Mouse (Mus musculus): ENCODE measurements around the gene Prkab2.

DNA sequence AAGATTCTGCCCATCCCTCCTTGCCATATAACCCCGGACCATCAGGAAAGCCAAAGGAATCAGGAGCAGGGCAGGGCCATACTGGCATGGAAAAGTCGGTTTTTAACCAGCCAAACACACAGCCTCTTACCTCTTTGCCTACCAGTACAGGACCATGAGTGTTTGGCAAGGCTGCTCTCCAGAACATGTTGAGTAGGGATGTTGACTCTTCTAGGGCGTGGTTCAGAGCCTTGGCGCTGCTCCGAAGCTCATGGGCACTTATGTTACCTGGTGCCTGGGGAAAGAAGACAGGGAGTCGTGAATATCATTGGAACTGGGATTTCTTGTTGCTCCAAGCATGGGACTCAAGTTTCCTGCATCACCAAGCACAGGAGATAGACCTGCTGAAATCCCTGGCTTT is 35.8 kb downstream of the Prkab2 start:
- TF ChIP-seq POLR2A (IDR thresholded peaks at IDR 0.05; ENCODE audit: control insufficient read depth, low read depth, low read length) (no peak), CTCF (IDR thresholded peaks at IDR 0.05; ENCODE audit: control insufficient read depth, insufficient read depth, insufficient replicate concordance, low read depth, low read length) (no peak)

Measured in testis, adult 2 months (tissue).